In the genomic region with DNA sequence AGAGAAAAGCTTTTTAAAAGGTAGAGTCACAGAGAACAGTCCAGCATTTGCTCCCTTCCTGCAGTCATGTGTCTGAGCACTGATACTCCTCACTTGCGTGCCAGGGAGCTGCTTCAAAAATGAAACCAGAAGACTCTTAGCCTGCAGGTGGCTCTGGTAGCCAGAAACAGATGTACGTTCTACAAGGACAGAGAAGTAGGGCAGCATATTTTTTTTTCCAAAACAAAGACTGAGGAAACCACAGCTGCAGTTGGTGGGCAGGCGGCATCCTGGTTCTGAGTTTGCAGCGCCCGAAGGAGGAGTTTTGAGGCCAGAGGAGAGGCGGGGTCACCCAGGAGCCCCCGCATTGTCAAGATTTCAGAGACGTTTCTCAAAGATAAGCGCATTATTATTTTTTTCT, we compare ENCODE assay signal across 8 mouse cellular contexts. TPM values are rescaled to one million over a fixed set of nuclear protein-coding genes. Genes with fewer than 3 reads are reported as not detected.
DNase-seq lines count a peak whose midpoint lies in the region; ATAC-seq lines count a peak whose summit lies in the region.

No protein-coding gene starts in this region.

- H3K4me3 ChIP-seq in liver, embryonic 11.5 days (ENCODE audit: low read depth, low read length), result no peak overlapping the region

- peak overlapping the region; percentile 57 for H3K4me2 ChIP-seq in liver, embryonic 11.5 days

- H3K27ac ChIP-seq in liver, embryonic 11.5 days (ENCODE audit: low read depth, low read length), result no peak overlapping the region

- ATAC-seq in liver, embryonic 11.5 days (replicated peaks; ENCODE audit: low FRiP score), result no peak

- H3K9ac ChIP-seq in liver, embryonic 11.5 days (ENCODE audit: low read depth, low read length), result no peak overlapping the region

- H3K36me3 ChIP-seq in liver, embryonic 11.5 days (ENCODE audit: control insufficient read depth, insufficient read depth, low read length), result no peaks in the 10 kb centered on the region

- no peaks in the 10 kb centered on the region for H3K9me3 ChIP-seq in liver, embryonic 11.5 days (ENCODE audit: control insufficient read depth, low read length)

- 23% methylated on average over 9 of the region's 9 CpGs for WGBS in liver, embryonic 11.5 days

- H3K27me3 ChIP-seq in liver, embryonic 11.5 days (replicated peaks; ENCODE audit: control insufficient read depth, insufficient read depth, low read length), result no peaks in the 10 kb centered on the region

- peak; percentile 37 for DNase-seq in adrenal gland, adult 2 months
- DNase-seq in adrenal gland, adult 18-20 months (ENCODE audit: low spot score in 2 of 2), result no peak
- peak; percentile 67 for DNase-seq in NIH3T3 (ENCODE audit: low read depth)
- peak; percentile 11 for DNase-seq in gastrocnemius, postnatal 10 days
- DNase-seq in kidney, adult 11 months, result peak; percentile 55
- peak; percentile 29 for DNase-seq in liver, embryonic 11.5 days (ENCODE audit: low spot score)
- DNase-seq in retina, embryonic 14.5 days (ENCODE audit: low spot score), result peak; percentile 17
- DNase-seq in c-Kit-positive CD71-positive TER-119-positive erythroid progenitor cells, embryonic 14.5 days (ENCODE audit: low spot score), result no peak

- peaks cover 15% of the 10 kb centered on the region for H3K4me1 ChIP-seq in liver, embryonic 11.5 days (replicated peaks; ENCODE audit: control insufficient read depth, insufficient read depth, low read length)

RNA-seq across cellular contexts. Expression of a gene that starts 5.9 kb away (rescaled TPM):
- total RNA-seq in adrenal gland, adult 2 months (2021), result 10 to 100 TPM; 28.6 to 34.3 TPM
- 30.7 and 39.4 TPM in 2 replicates for polyA plus RNA-seq in adrenal gland, adult 2 months (2012; rRNA removed)
- 10 to 100 TPM; 29.5 to 51.1 TPM for total RNA-seq in adrenal gland, adult 18-20 months (2021)
- 10 to 100 TPM; 26.1 to 28.9 TPM for total RNA-seq in gastrocnemius, postnatal 10 days (2021)
- 56.3 and 56.9 TPM in 2 replicates for polyA plus RNA-seq in liver, embryonic 11.5 days (2014; fragmentation: Nextera tagmentation; extraction: Ambion mirVana)

Comparison
In these comparisons a context has a peak if more than half of its experiments do, and no peak if none do; other contexts are left out.
1. DNase-seq: peak in adrenal gland, adult 2 months (single experiment), NIH3T3 (single experiment), gastrocnemius, postnatal 10 days (single experiment), kidney, adult 11 months (single experiment), liver, embryonic 11.5 days (single experiment) and retina, embryonic 14.5 days (single experiment); none in adrenal gland, adult 18-20 months (0 of 2) and c-Kit-positive CD71-positive TER-119-positive erythroid progenitor cells, embryonic 14.5 days (single experiment).